Mouse (Mus musculus): ENCODE data around the gene Taf13.

The Taf13 gene

GRCm38 (mm10) chr3:108574018-108574417 lies 2.5 kb downstream of the Taf13 start:
- no peak for DNase-seq

- no peak for DNase-seq
Observed at GRCm38 (mm10) chr3:108584580-108584979, 13.1 kb downstream of the Taf13 start.

- DNase-seq = no peak
Observed at GRCm38 (mm10) chr3:108588446-108588845, 16.9 kb downstream of the Taf13 start.

- DNase-seq = peak; percentile 95
Observed at GRCm38 (mm10) chr3:108590786-108591529, 19.5 kb downstream of the Taf13 start, which contains the start of gene Wdr47. Gene Wdr47, plus strand, starts transcription at chr3:108591279.

- no peak for DNase-seq
Observed at GRCm38 (mm10) chr3:108591530-108592522, 20.3 kb downstream of the Taf13 start.

- DNase-seq = no peak
Observed at GRCm38 (mm10) chr3:108608906-108609305, 37.4 kb downstream of the Taf13 start.
